Comparison of ENCODE assay signal across 8 mouse cellular contexts in the genomic region with DNA sequence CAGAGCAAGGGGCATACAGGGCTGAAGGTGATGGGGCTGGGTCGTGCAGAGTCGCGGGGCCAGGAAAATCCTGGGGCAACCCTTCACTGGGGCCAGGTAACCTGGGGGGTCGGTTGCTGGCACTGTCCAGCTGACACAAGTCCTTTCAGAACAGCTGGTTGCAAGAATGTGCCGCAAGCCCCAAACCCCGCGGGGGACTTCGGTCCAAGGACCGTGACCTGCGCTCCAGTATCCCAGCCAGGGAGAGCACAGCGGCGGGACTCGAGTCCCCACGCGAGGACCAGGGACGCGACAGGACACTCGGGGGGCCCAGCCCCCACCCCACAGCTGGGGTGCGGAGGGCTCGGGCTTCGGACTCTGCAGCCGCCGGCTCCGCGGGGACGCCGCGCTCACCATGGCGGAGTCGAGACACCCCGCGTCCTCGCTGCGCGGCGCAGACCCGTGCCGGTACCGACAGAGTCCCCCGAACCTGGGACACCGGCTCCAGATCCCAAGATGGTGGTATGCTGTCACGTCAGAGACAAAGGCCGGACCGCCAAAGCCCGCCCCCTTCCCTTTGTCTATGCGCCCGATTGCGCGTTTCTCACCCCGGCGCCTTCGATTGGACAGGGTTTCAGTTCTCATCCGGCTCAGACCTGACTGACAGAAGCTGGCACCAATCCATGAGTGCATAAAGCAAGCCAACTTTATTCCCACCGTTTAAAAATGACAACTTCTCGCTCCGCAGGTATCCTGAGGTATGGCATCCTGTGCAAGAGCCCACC. TPM values are rescaled to one million over a fixed set of nuclear protein-coding genes. Genes with fewer than 3 reads are reported as not detected.
A peak's percentile ranks its signal among the peaks of the same experiment; 100 is the strongest.
DNase-seq lines count a peak whose midpoint lies in the region; ATAC-seq lines count a peak whose summit lies in the region.

Gene Zfp810, minus strand, starts transcription at position 493 of the 764 bp plus-strand sequence.

- H3K9me3 ChIP-seq in hindbrain, embryonic 15.5 days, result no peaks in the 10 kb centered on the region

- ATAC-seq in common myeloid progenitor, adult 5-6 weeks (replicated peaks; ENCODE audit: low read depth, poor library complexity, severe bottlenecking), result peak; percentile 99
- peak; percentile 100 for ATAC-seq in hindbrain, embryonic 15.5 days (ENCODE audit: low FRiP score, low read depth)

- WGBS in hindbrain, embryonic 15.5 days, result under 1% methylated on average over 56 of the region's 56 CpGs

- no peaks in the 10 kb centered on the region for H3K27me3 ChIP-seq in hindbrain, embryonic 15.5 days

- H3K4me3 ChIP-seq in hindbrain, embryonic 15.5 days, result peak within 1 kb of the TSS; percentile 81

- peak within 1 kb of the TSS; percentile 97 for H3K9ac ChIP-seq in hindbrain, embryonic 15.5 days

- peak within 1 kb of the TSS; percentile 69 for H3K4me2 ChIP-seq in hindbrain, embryonic 15.5 days

- H3K27ac ChIP-seq in hindbrain, embryonic 15.5 days (replicated peaks), result peak within 1 kb of the TSS; percentile 94

- peaks cover 9% of the 10 kb centered on the region for H3K4me1 ChIP-seq in hindbrain, embryonic 15.5 days (replicated peaks)

- peaks cover 26% of the 10 kb centered on the region for H3K36me3 ChIP-seq in hindbrain, embryonic 15.5 days

- peak; percentile 99 for DNase-seq in ZHBTc4 (ENCODE audit: low read depth, low spot score)
- peak; percentile 76 for DNase-seq in gastrocnemius, adult 18-20 months (ENCODE audit: low spot score)
- DNase-seq in layer of hippocampus, postnatal 36 days, result peak; percentile 90 to 91
- peak; percentile 98 for DNase-seq in lung, postnatal 25 days (ENCODE audit: low spot score)
- peak; percentile 94 for DNase-seq in retina, adult 2 months (ENCODE audit: low read depth, low spot score)
- DNase-seq in thymus, postnatal 25 days, result peak; percentile 95

RNA-seq across cellular contexts. Expression of gene Zfp810, which starts in this region (rescaled TPM):
- total RNA-seq in common myeloid progenitor, adult 5-6 weeks (2017), result 13.1 and 20.7 TPM in 2 replicates
- total RNA-seq in gastrocnemius, adult 18-20 months (2021), result under 1 TPM; 0.34 to 0.36 TPM
- polyA plus RNA-seq in hindbrain, embryonic 15.5 days (2015; fragmentation: Nextera tagmentation; extraction: Ambion mirVana), result 27.8 and 29.0 TPM in 2 replicates
- total RNA-seq in layer of hippocampus, postnatal 36 days (2021), result 10 to 100 TPM; 17.3 to 18.4 TPM

Comparison
In these comparisons a context has a peak if more than half of its experiments do, and no peak if none do; other contexts are left out.
1. Peak in every context shown above with its lines: DNase-seq, ATAC-seq, H3K4me3 ChIP-seq and H3K27ac ChIP-seq.
2. RNA of gene Zfp810 (total RNA-seq): 17.3 to 18.4 TPM in layer of hippocampus, postnatal 36 days and 13.1 to 20.7 TPM in common myeloid progenitor, adult 5-6 weeks; 0.34 to 0.36 TPM in gastrocnemius, adult 18-20 months; every median in the first group is over 10 times any median in the second.
3. Peak in DNase-seq in gastrocnemius, adult 18-20 months; RNA of the gene not detected or under 1 TPM.